Mouse (Mus musculus) brain, embryonic 14.5 days (tissue): ENCODE measurements around the gene Hrc.

Source experiments
- CTCF ChIP-seq: fragments of 200-500 bp; IDR thresholded peaks from 2 replicates; pipeline ENCODE4 v1.5.1; 2012; ENCODE audit warnings: inconsistent platforms, mild to moderate bottlenecking, moderate library complexity, borderline replicate concordance; ENCODE audit not compliant: insufficient read depth, insufficient read length; ENCODE audit errors: extremely low read depth
- POLR2A ChIP-seq: fragments of 200-500 bp; IDR thresholded peaks from 2 replicates; pipeline ENCODE4 v1.6.1; 2012; ENCODE audit warnings: mild to moderate bottlenecking, inconsistent platforms, borderline replicate concordance; ENCODE audit not compliant: poor library complexity, insufficient read depth, insufficient read length, severe bottlenecking; ENCODE audit errors: extremely low read depth

DNA sequence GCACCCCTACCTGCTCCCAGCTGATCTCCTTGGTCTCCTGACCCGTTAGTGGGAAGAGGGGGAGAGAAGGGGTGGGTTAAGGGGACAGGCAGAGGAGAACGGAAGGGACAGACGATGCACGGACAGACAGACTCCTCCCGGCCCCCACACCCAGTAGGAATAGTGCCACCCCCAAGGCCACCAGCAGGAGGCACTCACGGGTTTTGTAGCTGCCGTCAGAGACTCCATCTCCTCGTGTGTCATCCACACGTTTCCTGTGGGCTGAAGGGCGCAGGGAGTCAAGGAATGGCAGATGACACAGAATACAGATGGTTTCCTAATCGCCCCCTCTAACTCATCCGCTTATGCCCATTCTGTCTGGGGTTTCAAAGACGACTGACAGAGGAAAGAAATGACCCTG is 8.5 kb downstream of the Hrc start:
- peak; percentile 28; the same call in 1 of the 2 replicates for TF ChIP-seq CTCF
- TF ChIP-seq POLR2A: no peak
